Mouse (Mus musculus) cerebellum, postnatal 10 days (tissue): ENCODE measurements around the gene Gm14698.
"Not testable (repeated sequence)": the region's sequence is repeated elsewhere in the genome, so short reads cannot be mapped to it uniquely, and the experiment has no call there.

Experiments
- DNase-seq, 2 experiments: peaks; one replicate each; pipeline ENCODE4 v3.0.0; 2021; ENCODE audit warnings: mixed read lengths in 2 of 2

Gm14698 gene

GRCm38 (mm10) chrX:68821059-68821458, at the start of gene Gm14698:
Gene Gm14698, plus strand, starts transcription at chrX:68821093.
- peak; percentile 11 to 15 for DNase-seq

- not testable (repeated sequence) for DNase-seq
These were observed 444 bp upstream of the Gm14698 start for GRCm38 (mm10) chrX:68820449-68820848.

- peak; percentile 15 to 51 for DNase-seq
These were observed 18.9 kb downstream of the Gm14698 start for GRCm38 (mm10) chrX:68839548-68840444.

- DNase-seq: peak; percentile 68 to 82
These were observed 44.3 kb downstream of the Gm14698 start for GRCm38 (mm10) chrX:68865145-68865544.
